Mouse (Mus musculus): ENCODE results near the gene Srebf1. TPM values are rescaled to one million over a fixed set of nuclear protein-coding genes. Genes with fewer than 3 reads are reported as not detected.
A peak's percentile ranks its signal among the peaks of the same experiment; 100 is the strongest.

Gene Srebf1
- polyA plus RNA-seq, 1 experiment = 89.1 TPM

DNA sequence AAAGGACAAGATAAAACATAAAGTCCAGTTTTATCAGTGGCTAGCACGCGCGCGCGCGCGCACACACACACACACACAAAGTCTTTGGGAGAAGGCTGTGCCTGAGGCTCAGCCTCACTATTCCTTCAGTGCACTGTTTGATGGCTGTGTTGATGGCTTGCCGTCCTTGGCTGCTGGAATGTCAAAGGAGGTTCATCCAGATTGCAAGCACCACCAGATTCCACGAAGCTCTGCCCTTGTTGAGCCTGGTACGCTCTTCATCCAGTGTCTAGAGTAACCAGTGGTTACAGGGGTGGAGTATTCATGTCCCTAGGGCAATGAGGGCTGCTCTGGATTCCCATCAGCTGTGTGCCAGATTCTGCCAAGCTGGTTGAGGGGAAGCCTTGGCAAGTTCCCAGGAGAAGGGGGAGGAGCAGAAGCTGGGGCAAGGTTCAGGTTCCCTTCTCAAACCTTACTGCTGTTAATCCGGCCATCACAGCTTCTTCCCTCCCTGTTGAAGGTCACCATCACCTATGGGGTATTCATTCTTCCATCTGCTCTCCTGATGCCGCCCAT lies 40.2 kb downstream of the Srebf1 start:
- H3K36me3 ChIP-seq (ENCODE audit: control insufficient read depth, insufficient read depth, low read length) = no peaks in the 10 kb centered on the region
- H3K4me1 ChIP-seq (ENCODE audit: control insufficient read depth, insufficient read depth, low read length) = peaks cover 20% of the 10 kb centered on the region
- H3K27me3 ChIP-seq (replicated peaks; ENCODE audit: control insufficient read depth, insufficient read depth, low read length) = no peaks in the 10 kb centered on the region
- TF ChIP-seq CTCF (conservative IDR thresholded peaks at IDR 0.05; ENCODE audit: insufficient read depth, insufficient read length, low read depth, low read length) = no peak
- TF ChIP-seq POLR2A (IDR thresholded peaks at IDR 0.05; ENCODE audit: low read depth, low read length) = no peak
- no peak overlapping the region for H3K27ac ChIP-seq (ENCODE audit: insufficient read depth, low read depth, low read length)
- DNase-seq = peak; percentile 96
- no peak overlapping the region for H3K4me3 ChIP-seq (ENCODE audit: insufficient read depth, low read depth, low read length)
- 66% methylated on average over 12 of the region's 12 CpGs for WGBS

DNA sequence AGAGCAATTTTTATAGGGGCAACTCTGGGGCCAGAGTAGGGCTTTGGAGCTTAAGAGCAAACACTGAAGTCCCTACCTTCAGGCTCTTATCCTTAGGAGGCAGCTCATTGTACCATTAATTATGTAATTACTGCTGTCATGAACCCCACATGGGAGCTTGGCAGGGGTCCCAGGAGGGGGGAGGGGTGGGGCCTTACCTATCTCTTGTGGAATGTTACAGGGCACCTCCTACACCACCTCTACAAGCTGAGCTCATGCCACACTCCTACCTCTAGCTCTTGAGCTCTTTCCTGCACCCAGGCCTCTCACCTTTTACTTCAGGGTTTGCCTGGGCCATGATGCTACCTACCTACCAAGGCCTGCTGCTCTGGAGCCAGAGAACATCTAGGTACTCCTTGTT lies 43.9 kb downstream of the Srebf1 start:
- DNase-seq = peak; percentile 82
- TF ChIP-seq POLR2A (IDR thresholded peaks at IDR 0.05; ENCODE audit: low read depth, low read length) (no peak), CTCF (conservative IDR thresholded peaks at IDR 0.05; ENCODE audit: insufficient read depth, insufficient read length, low read depth, low read length) (no peak)

DNA sequence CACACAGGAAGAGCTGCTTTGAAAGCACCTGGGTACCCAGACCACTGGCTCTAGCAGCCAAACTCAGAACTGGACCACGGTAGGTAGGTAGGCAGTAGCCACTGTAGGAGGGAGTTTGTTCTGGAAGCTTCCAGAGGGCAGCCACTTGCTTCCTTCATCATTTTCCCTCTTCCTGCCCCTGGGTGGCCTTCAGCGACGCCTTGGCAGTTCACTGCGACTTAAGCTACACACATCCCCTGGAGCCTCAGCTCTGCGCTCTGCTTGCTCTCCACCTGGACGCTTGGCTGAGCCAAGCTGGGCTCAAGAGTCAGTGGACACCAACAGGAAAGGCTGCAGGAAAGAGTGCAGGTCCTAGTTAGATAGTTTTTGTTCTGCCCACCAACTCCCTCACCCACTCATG lies 44.4 kb downstream of the Srebf1 start:
- Histone ChIP-seq H3K27ac (ENCODE audit: insufficient read depth, low read depth, low read length) (no peak overlapping the region), H3K27me3 (replicated peaks; ENCODE audit: control insufficient read depth, insufficient read depth, low read length) (no peaks in the 10 kb centered on the region), H3K4me1 (ENCODE audit: control insufficient read depth, insufficient read depth, low read length) (peaks cover 28% of the 10 kb centered on the region), H3K36me3 (ENCODE audit: control insufficient read depth, insufficient read depth, low read length) (no peaks in the 10 kb centered on the region), H3K4me3 (ENCODE audit: insufficient read depth, low read depth, low read length) (no peak overlapping the region)
- WGBS = 54% methylated on average over 6 of the region's 6 CpGs
- DNase-seq = no peak
- TF ChIP-seq POLR2A (IDR thresholded peaks at IDR 0.05; ENCODE audit: low read depth, low read length) (no peak), CTCF (conservative IDR thresholded peaks at IDR 0.05; ENCODE audit: insufficient read depth, insufficient read length, low read depth, low read length) (no peak)

More for the DNA sequence above, 43.9 kb downstream of the Srebf1 start:
- Histone ChIP-seq H3K36me3 (ENCODE audit: control insufficient read depth, insufficient read depth, low read length) (no peaks in the 10 kb centered on the region), H3K4me1 (ENCODE audit: control insufficient read depth, insufficient read depth, low read length) (peaks cover 24% of the 10 kb centered on the region), H3K4me3 (ENCODE audit: insufficient read depth, low read depth, low read length) (no peak overlapping the region), H3K27me3 (replicated peaks; ENCODE audit: control insufficient read depth, insufficient read depth, low read length) (no peaks in the 10 kb centered on the region), H3K27ac (ENCODE audit: insufficient read depth, low read depth, low read length) (no peak overlapping the region)

DNA sequence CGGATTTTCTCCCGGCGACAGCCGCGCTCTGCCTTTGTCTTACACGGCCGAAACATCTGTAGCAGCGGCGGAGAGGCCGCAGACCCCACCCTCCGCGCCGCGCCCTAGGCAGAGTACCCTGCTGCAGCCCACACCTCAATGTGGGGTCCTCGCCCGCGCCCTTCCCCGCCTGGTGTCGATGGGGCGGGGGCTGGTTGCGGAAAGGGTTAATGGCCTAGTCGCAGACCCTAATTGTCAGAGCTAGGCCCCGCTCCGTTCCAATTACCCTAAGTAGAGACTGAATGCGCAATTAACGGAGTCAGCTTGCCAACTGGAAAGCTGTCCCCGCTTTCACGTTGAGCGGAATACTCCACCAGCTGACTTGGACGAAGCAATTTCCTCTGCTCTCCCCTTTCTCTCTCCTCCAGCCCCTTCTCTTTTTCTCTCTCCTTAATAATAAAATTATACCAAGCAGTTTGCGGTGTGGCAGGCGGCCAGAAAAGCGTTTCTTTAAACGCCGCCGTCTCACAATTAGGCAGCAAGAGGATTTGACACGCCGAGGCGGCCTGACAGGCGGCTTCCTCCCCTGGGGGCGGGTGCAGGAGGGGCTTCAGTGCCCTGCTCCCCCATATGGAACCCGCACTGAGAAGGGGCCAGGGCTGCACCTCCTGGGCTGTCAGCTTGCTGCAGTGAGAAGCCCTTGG lies 45.3 kb downstream of the Srebf1 start:
- TF ChIP-seq POLR2A (IDR thresholded peaks at IDR 0.05; ENCODE audit: low read depth, low read length) = no peak
- H3K4me1 ChIP-seq (ENCODE audit: control insufficient read depth, insufficient read depth, low read length) = peaks cover 22% of the 10 kb centered on the region
- peak; percentile 44 for DNase-seq
- no peaks in the 10 kb centered on the region for H3K27me3 ChIP-seq (replicated peaks; ENCODE audit: control insufficient read depth, insufficient read depth, low read length)
- WGBS = 21% methylated on average over 42 of the region's 42 CpGs
- H3K4me3 ChIP-seq (ENCODE audit: insufficient read depth, low read depth, low read length) = peak overlapping the region; percentile 48
- H3K27ac ChIP-seq (ENCODE audit: insufficient read depth, low read depth, low read length) = peak overlapping the region; percentile 72
- H3K36me3 ChIP-seq (ENCODE audit: control insufficient read depth, insufficient read depth, low read length) = no peaks in the 10 kb centered on the region

DNA sequence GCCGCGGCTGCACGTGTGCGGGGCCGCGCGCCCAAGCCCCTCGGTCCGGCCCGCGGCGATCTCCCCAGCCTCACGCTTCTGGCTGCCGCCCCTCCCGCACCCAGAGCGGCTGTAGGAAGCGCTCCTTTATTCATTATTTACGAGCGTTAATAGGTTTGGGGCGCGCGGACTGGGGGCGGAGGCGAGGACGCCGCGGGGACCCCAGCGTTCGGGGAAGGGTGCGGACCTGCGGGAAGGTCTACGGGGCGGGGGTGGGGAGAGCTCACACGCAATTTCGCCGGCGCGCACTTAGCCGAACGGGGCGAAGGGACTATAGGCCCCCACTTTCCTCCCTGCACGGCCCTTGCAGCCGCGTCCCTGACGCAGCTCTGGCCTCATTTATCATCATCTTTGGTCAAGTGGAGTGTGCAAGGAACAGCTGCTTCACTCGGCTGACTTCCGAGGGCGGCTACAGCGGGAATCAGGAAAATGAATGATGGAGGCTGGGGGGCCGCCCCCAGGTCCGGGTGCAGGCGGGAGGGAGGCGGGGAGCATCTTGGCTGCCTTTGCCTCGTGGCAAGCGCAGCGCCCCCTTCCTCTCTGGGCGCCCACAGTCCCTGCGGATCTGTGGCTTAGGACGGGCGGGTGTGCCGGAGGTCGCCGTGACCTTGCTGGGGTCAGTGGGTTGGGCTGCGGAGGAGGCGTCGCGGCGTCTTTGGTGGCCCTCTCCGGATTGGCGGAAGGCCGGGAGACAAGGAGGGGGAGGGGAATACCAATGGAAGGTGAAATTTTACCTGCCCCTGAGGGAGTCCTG lies 46.0 kb downstream of the Srebf1 start:
- Histone ChIP-seq H3K4me3 (ENCODE audit: insufficient read depth, low read depth, low read length) (peak overlapping the region; percentile 48), H3K36me3 (ENCODE audit: control insufficient read depth, insufficient read depth, low read length) (no peaks in the 10 kb centered on the region), H3K4me1 (ENCODE audit: control insufficient read depth, insufficient read depth, low read length) (peaks cover 22% of the 10 kb centered on the region), H3K27me3 (replicated peaks; ENCODE audit: control insufficient read depth, insufficient read depth, low read length) (no peaks in the 10 kb centered on the region), H3K27ac (ENCODE audit: insufficient read depth, low read depth, low read length) (peak overlapping the region; percentile 72)
- peak; percentile 85 for DNase-seq
- WGBS = under 1% methylated on average over 70 of the region's 71 CpGs
- TF ChIP-seq POLR2A (IDR thresholded peaks at IDR 0.05; ENCODE audit: low read depth, low read length) (no peak), CTCF (conservative IDR thresholded peaks at IDR 0.05; ENCODE audit: insufficient read depth, insufficient read length, low read depth, low read length) (no peak)

DNA sequence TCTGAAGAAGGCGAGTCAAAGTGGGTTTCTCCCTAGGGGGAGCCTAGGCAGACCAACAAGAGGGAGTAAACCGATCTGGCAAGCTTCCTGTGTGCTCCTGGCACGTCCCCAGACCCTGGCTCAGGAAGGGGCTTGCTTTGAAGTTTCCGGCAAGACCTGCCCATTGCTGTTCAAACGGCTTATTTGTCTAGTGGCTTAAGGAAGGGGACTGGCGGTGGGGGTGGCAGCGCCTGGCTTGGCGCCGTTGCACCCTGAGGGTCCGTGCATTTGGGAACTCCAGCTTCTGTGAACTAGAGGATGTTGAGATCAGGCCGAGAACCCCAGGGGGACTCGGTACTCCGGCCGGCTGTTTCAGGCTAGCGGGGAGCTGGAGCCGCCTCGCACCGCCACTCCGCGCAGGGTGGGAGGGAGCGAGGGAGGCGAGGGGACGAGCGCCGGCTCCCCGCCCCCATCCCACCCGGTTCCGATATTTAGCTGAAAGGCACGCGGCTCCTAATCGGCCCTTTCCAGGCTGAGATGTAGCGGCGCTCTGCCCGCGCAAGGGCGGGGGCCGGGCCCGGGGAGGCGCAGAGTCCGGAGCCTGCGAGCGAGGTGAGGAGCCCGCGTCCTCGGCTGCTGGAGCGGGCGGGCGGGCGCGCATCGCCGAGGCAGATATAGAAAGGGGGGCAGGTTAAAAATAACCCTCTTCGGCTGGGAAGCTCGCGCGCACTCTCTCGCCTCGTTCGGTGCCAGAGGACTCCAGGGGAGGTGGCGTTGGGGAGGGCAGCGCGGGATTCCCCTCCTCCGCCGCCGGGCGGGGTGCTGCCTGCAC lies 46.8 kb downstream of the Srebf1 start:
- TF ChIP-seq POLR2A (IDR thresholded peaks at IDR 0.05; ENCODE audit: low read depth, low read length) = no peak
- no peak for TF ChIP-seq CTCF (conservative IDR thresholded peaks at IDR 0.05; ENCODE audit: insufficient read depth, insufficient read length, low read depth, low read length)
- Histone ChIP-seq H3K4me1 (ENCODE audit: control insufficient read depth, insufficient read depth, low read length) (peaks cover 22% of the 10 kb centered on the region), H3K27me3 (replicated peaks; ENCODE audit: control insufficient read depth, insufficient read depth, low read length) (no peaks in the 10 kb centered on the region), H3K36me3 (ENCODE audit: control insufficient read depth, insufficient read depth, low read length) (no peaks in the 10 kb centered on the region), H3K4me3 (ENCODE audit: insufficient read depth, low read depth, low read length) (peak overlapping the region; percentile 48), H3K27ac (ENCODE audit: insufficient read depth, low read depth, low read length) (peak overlapping the region; percentile 34)
- 5% methylated on average over 66 of the region's 66 CpGs for WGBS
- peak; percentile 67 for DNase-seq
